Mouse (Mus musculus) intestine, embryonic 16.5 days (tissue): ENCODE measurements around the gene Tmprss6. TPM values are rescaled to one million over a fixed set of nuclear protein-coding genes. Genes with fewer than 3 reads are reported as not detected.

Experiments
- ATAC-seq: fragments of 200-750 bp; cut with Nextera tagmentation; 2 replicates; pipeline ENCODE4 v1.8.0; 2017; ENCODE audit warnings: moderate TSS enrichment, moderate library complexity
- H3K27ac ChIP-seq: fragments of 300-500 bp; sonication (generic); 2 replicates; pipeline ENCODE4 v1.5.1; 2014; ENCODE audit warnings: mild to moderate bottlenecking, low read length
- H3K27me3 ChIP-seq: fragments of 300-500 bp; sonication (generic); replicated peaks from 2 replicates; pipeline ENCODE4 v1.6.1; 2014; ENCODE audit warnings: low read length, control low read depth, mixed read lengths; ENCODE audit not compliant: control insufficient read depth, insufficient read depth
- H3K36me3 ChIP-seq: fragments of 300-500 bp; sonication (generic); 2 replicates; pipeline ENCODE4 v1.6.1; 2014; ENCODE audit warnings: low read length, control low read depth; ENCODE audit not compliant: control insufficient read depth, insufficient read depth
- H3K4me1 ChIP-seq: fragments of 300-500 bp; sonication (generic); 2 replicates; pipeline ENCODE4 v1.6.1; 2014; ENCODE audit warnings: low read length, control low read depth, mixed read lengths; ENCODE audit not compliant: control insufficient read depth, insufficient read depth
- H3K4me2 ChIP-seq: fragments of 300-500 bp; sonication (generic); 2 replicates; pipeline ENCODE4 v1.6.1; 2014; ENCODE audit warnings: low read depth, low read length, control low read depth
- H3K4me3 ChIP-seq: fragments of 300-500 bp; sonication (generic); 2 replicates; pipeline ENCODE4 v1.5.1; 2014; ENCODE audit warnings: mild to moderate bottlenecking, low read length
- H3K9ac ChIP-seq: fragments of 300-500 bp; sonication (generic); 2 replicates; pipeline ENCODE4 v1.6.1; 2014; ENCODE audit warnings: low read depth, low read length
- H3K9me3 ChIP-seq: fragments of 300-500 bp; sonication (generic); 2 replicates; pipeline ENCODE4 v1.6.1; 2016; ENCODE audit warnings: low read length, control low read depth; ENCODE audit not compliant: control insufficient read depth
- WGBS: fragments of 180-500 bp; shearing (Covaris S2); extraction: QIAGEN DNeasy Blood & Tissue Kit; methylation state at CpG from one replicate; pipeline ENCODE4 v1.1.7; 2014; 5-methylcytosine and 5-hydroxymethylcytosine counted together
- polyA plus RNA-seq: library from polyadenylated mRNA; unstranded; fragments of >200 nt; fragmentation: Nextera tagmentation; extraction: Ambion mirVana; gene quantifications from 2 replicates; pipeline ENCODE4 v1.2.1, GENCODE M21; 2015

Gene Tmprss6
- polyA plus RNA-seq, 1 experiment from 2014 or later, result 0.82 TPM

DNA sequence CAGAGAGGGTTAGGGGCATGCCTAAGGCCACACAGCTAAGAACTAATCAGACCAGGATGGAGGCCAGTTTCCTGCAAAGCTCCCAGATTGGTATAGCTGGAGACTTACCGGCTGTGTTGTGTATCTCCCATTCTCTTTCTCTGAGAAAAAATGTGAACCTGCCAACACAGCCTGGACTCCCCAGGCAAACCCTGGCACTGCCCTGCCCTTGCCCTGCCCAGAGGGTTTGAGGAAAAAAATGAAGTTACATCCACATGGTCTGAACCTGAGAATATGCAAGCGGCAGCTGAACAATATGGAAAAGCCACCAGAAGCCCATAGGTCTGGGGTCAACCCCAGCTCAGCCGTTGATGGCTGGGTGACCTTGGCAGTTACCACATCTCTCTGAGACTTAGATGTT, 20.8 kb upstream of the Tmprss6 start:
- H3K27me3 ChIP-seq, result no peaks in the 10 kb centered on the region
- H3K4me1 ChIP-seq, result no peaks in the 10 kb centered on the region
- no peak overlapping the region for H3K4me3 ChIP-seq
- H3K4me2 ChIP-seq, result no peak overlapping the region
- ATAC-seq, result no peak
- 87% methylated on average over 3 of the region's 3 CpGs for WGBS
- no peak overlapping the region for H3K9ac ChIP-seq
- H3K36me3 ChIP-seq, result no peaks in the 10 kb centered on the region
- H3K27ac ChIP-seq, result no peak overlapping the region
- H3K9me3 ChIP-seq, result no peaks in the 10 kb centered on the region

DNA sequence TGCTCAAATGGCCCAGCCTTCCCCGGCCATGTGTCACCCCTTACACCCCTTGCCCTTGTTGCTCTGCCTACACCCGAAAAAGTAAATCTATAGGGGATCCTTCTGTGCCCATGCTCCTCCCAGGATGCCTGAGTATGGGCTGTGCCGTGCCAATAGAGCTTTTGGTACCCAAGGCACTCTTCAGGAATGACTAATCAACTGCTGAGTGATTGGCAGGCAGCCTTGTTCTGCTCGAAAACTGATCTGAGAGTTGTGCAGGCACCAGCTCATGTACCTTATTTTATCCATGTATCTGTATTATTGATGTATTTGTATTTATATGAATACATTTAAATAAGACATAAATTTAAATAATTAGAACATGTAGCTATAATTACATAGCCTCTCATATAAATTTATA, 18.6 kb upstream of the Tmprss6 start:
- Histone ChIP-seq H3K9me3 (no peaks in the 10 kb centered on the region), H3K4me2 (no peak overlapping the region), H3K4me3 (no peak overlapping the region), H3K27ac (no peak overlapping the region), H3K27me3 (no peaks in the 10 kb centered on the region), H3K4me1 (no peaks in the 10 kb centered on the region), H3K9ac (no peak overlapping the region), H3K36me3 (no peaks in the 10 kb centered on the region)
- ATAC-seq, result no peak
- 65% methylated on average over 4 of the region's 4 CpGs for WGBS

DNA sequence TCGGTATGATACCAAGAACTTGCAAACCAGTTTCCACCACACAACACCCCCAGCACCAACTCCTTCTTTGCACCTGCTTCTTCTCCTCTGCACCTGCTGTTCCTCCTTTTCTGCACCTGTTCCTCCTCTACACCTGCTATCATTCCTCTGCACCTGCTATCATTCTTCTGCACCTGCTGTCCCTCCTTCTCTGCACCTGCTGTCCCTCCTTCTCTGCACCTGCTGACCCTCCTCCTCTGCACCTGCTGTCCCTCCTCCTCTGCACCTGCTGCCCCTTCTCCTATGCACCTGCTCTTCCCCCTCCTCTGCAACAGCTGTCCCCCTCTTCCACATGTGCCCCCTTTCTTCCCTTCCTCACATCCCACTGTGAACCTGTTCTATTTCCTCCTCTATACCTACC, 18.1 kb upstream of the Tmprss6 start:
- no peak overlapping the region for H3K27ac ChIP-seq
- 88% methylated on average over 1 of the region's 1 CpGs for WGBS
- no peaks in the 10 kb centered on the region for H3K27me3 ChIP-seq
- no peaks in the 10 kb centered on the region for H3K36me3 ChIP-seq
- H3K9ac ChIP-seq, result no peak overlapping the region
- no peaks in the 10 kb centered on the region; the same call in 1 of the 2 replicates for H3K4me1 ChIP-seq
- H3K4me2 ChIP-seq, result no peak overlapping the region
- H3K9me3 ChIP-seq, result no peaks in the 10 kb centered on the region
- no peak for ATAC-seq
- no peak overlapping the region for H3K4me3 ChIP-seq

DNA sequence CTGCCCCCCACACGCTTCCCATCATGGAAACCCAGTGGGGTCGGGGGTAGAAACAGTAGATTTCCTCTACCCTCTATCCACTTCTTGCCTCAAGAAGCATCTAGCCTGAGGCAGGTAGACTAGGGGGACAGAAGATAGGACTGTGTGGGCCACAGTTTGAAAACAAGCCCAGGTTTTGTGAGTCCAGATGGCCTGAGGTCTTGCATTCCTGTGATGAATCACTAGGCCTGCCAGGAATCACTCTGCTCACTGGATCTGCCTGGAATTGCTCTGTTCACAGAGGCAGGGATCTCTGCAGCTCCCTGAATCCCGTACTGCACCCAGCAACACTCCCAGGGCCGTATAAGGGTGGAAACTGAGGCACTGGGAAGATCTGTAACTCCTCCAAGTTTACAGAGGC, 14.9 kb upstream of the Tmprss6 start:
- Histone ChIP-seq H3K27ac (no peak overlapping the region), H3K9me3 (no peaks in the 10 kb centered on the region), H3K4me3 (no peak overlapping the region), H3K27me3 (no peaks in the 10 kb centered on the region), H3K9ac (no peak overlapping the region), H3K36me3 (no peaks in the 10 kb centered on the region), H3K4me2 (no peak overlapping the region), H3K4me1 (peaks cover 3% of the 10 kb centered on the region; the same call in 1 of the 2 replicates)
- no peak for ATAC-seq
- 74% methylated on average over 4 of the region's 4 CpGs for WGBS

DNA sequence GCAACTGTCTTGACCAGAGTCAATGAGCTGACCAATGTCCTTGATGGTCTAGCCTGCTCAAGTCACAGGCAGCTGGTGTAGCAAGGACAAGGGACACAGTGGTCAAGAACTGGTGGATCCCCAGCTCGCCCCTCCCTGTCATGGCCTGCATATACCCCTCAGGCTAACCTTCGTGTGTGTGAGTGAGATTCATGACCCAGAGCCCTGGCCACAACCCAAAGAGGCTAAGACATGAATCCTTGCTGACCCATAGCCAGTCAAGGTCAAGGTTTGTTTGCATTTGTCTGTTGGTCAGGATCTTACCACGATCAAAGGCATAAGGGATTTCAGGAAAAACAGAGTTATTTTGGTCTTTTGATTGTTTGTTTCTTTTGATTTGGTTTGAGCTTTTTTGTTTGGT, 14.1 kb upstream of the Tmprss6 start:
- no peaks in the 10 kb centered on the region for H3K9me3 ChIP-seq
- H3K27me3 ChIP-seq, result no peaks in the 10 kb centered on the region
- H3K4me3 ChIP-seq, result no peak overlapping the region
- no peaks in the 10 kb centered on the region for H3K36me3 ChIP-seq
- no peak overlapping the region for H3K27ac ChIP-seq
- 58% methylated on average over 3 of the region's 3 CpGs for WGBS
- no peak overlapping the region for H3K4me2 ChIP-seq
- peaks cover 3% of the 10 kb centered on the region; the same call in 1 of the 2 replicates for H3K4me1 ChIP-seq
- no peak for ATAC-seq
- no peak overlapping the region for H3K9ac ChIP-seq

DNA sequence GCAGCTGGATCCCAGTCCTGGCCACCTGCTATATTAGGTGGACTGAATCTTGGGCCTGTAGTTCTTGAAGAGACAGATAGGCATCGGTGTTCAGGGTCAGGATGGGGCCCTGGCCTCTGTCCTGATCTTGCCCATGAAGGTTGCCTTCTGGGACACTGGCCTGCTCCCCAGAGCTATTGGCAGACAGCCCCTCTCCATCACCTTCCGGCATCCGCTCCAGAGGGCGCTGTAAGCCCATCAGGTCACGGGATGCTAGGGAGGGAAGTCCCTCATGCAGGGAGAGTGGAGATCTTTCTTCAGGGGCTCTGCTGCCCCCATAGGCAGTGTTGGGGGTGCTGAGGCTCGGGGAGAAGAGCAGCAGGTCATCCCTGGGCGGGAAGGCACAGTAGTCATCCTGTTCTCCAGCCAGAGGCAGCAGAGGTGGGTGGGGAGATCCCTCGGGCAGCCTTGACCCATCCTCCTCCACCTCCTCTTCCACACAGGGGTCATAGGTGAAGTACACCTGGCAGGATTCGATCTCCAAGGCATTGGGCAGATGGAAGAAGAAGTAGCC, 13.1 kb upstream of the Tmprss6 start:
- Histone ChIP-seq H3K27me3 (no peaks in the 10 kb centered on the region), H3K27ac (no peak overlapping the region), H3K4me3 (no peak overlapping the region), H3K4me2 (no peak overlapping the region), H3K36me3 (no peaks in the 10 kb centered on the region), H3K9ac (no peak overlapping the region), H3K9me3 (no peaks in the 10 kb centered on the region), H3K4me1 (peaks cover 3% of the 10 kb centered on the region; the same call in 1 of the 2 replicates)
- 49% methylated on average over 9 of the region's 9 CpGs for WGBS
- ATAC-seq, result no peak

DNA sequence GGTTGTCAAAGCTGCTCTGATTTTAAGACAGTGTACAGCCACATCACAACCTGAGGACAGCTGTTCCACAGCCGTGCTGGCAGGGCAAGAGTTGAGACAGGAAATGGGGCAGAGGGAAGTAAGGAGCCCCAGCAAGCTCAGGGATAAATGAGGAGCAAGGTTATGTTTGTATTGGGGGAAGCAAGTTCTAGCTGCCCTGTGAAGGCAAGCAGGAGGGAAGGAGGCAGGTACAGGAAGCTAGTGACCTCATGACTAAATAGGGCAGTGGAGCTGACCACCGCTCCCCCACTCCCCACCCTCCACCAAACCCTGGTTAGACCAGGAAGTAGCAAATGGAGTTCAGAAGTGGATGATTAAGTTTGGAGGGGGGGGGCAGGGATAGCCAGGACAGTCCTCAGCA, 12.6 kb upstream of the Tmprss6 start:
- 28% methylated on average over 2 of the region's 2 CpGs for WGBS
- H3K9ac ChIP-seq, result no peak overlapping the region
- no peaks in the 10 kb centered on the region for H3K36me3 ChIP-seq
- H3K4me3 ChIP-seq, result no peak overlapping the region
- ATAC-seq, result no peak
- H3K4me1 ChIP-seq, result peaks cover 3% of the 10 kb centered on the region; the same call in 1 of the 2 replicates
- no peaks in the 10 kb centered on the region for H3K27me3 ChIP-seq
- H3K9me3 ChIP-seq, result no peaks in the 10 kb centered on the region
- no peak overlapping the region for H3K4me2 ChIP-seq
- no peak overlapping the region for H3K27ac ChIP-seq

DNA sequence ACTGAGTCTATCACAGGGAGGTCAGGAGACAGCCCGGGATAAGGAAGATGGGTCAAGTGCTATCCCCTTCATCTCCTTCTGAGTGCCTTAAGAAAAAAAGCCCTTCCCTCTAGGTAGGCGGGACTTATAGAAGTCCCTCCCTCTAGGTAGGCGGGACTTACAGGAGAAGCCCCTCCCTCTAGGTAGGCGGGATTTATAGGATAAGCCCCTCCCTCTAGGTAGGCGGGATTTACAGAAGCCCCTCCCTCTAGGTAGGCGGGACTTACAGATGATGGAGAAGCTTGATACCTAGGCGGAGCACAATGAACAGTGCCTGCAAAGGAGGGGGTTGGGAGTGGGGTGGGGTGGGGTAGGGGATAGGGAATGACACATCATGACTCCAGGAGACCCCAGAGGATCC, 11.7 kb upstream of the Tmprss6 start:
- H3K27me3 ChIP-seq, result no peaks in the 10 kb centered on the region
- H3K9me3 ChIP-seq, result no peaks in the 10 kb centered on the region
- H3K4me3 ChIP-seq, result no peak overlapping the region
- no peak overlapping the region for H3K9ac ChIP-seq
- no peak overlapping the region for H3K27ac ChIP-seq
- peaks cover 3% of the 10 kb centered on the region; the same call in 1 of the 2 replicates for H3K4me1 ChIP-seq
- H3K36me3 ChIP-seq, result no peaks in the 10 kb centered on the region
- WGBS, result 78% methylated on average over 7 of the region's 7 CpGs
- no peak for ATAC-seq
- no peak overlapping the region for H3K4me2 ChIP-seq

DNA sequence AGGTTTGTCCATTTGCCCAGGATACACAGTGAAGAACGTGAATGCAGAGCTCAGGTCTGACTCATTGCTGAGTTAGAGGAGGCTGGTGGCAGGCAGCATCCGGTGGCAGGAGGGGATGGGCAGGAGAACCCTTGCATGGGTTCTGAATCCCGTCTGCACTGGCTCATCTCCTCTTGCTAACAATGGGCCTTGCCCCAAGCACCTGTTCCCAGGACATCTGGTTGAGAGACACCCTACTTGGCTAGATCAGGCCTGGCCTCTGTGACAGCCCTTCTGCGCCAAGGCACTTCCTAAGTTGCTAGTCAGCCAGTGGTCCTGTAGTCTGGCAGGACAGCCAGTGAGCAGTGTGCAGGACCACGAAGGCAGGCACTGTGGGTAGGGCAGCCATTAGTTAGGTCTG, 11.0 kb upstream of the Tmprss6 start:
- WGBS, result 70% methylated on average over 5 of the region's 5 CpGs
- Histone ChIP-seq H3K9me3 (no peaks in the 10 kb centered on the region), H3K27ac (no peak overlapping the region), H3K4me1 (peaks cover 3% of the 10 kb centered on the region; the same call in 1 of the 2 replicates), H3K9ac (no peak overlapping the region), H3K36me3 (no peaks in the 10 kb centered on the region), H3K27me3 (no peaks in the 10 kb centered on the region), H3K4me2 (no peak overlapping the region), H3K4me3 (no peak overlapping the region)
- ATAC-seq, result no peak

DNA sequence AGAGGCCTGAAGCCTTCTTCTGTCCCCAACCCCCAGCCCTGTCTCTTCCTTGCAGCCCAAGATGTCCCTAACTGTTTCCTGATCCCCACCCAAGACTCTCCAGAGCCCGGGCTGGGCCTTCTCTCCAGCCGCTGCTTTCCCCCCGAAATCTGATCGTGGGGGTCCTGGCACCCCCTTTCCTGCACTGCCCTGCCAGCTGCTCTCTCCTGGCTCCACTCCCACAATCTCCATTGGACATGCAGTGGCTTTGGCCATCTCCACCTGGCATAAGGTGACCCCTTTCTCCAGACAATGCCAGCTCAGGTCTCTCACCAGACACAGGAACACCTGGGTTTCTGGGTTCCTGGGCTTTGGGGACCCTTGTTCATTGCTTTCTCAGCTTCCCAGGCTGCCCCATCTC, 9.6 kb upstream of the Tmprss6 start:
- H3K36me3 ChIP-seq, result no peaks in the 10 kb centered on the region
- H3K4me1 ChIP-seq, result peaks cover 3% of the 10 kb centered on the region; the same call in 1 of the 2 replicates
- H3K9ac ChIP-seq, result no peak overlapping the region
- H3K9me3 ChIP-seq, result no peaks in the 10 kb centered on the region
- 89% methylated on average over 4 of the region's 4 CpGs for WGBS
- no peak for ATAC-seq
- H3K27me3 ChIP-seq, result no peaks in the 10 kb centered on the region
- no peak overlapping the region for H3K27ac ChIP-seq
- H3K4me3 ChIP-seq, result no peak overlapping the region
- no peak overlapping the region for H3K4me2 ChIP-seq
